Mouse (Mus musculus): ENCODE measurements around the gene Nr2e1. TPM values are rescaled to one million over a fixed set of nuclear protein-coding genes. Genes with fewer than 3 reads are reported as not detected.

Gene Nr2e1
- polyA plus RNA-seq (2015; fragmentation: Nextera tagmentation; extraction: Ambion mirVana) = not detected in 2 replicates

GRCm38 (mm10) chr10:42583157-42583872 is at the start of gene Nr2e1, which contains the start of gene Ostm1:
Gene Nr2e1, minus strand, starts transcription at chr10:42583632.
Gene Ostm1, plus strand, starts transcription at chr10:42583822.
- WGBS (ENCODE audit: insufficient replicate concordance) = under 1% methylated on average over 43 of the region's 43 CpGs
- DNase-seq = no peak
- Histone ChIP-seq H3K4me2 (ENCODE audit: low read depth, low read length) (0 out of 2 replicates have a peak within 1 kb of the TSS, but pooled peaks have one; percentile 9), H3K27me3 (ENCODE audit: insufficient read depth, low read length) (peaks cover 99% of the 10 kb centered on the region), H3K36me3 (replicated peaks; ENCODE audit: insufficient read depth, low read length) (no peaks in the 10 kb centered on the region), H3K4me3 (ENCODE audit: low read depth, low read length) (peak within 1 kb of the TSS; percentile 20), H3K4me1 (ENCODE audit: insufficient read depth) (peaks cover 7% of the 10 kb centered on the region), H3K9me3 (ENCODE audit: low read length) (no peaks in the 10 kb centered on the region), H3K9ac (replicated peaks) (no peak within 1 kb of the TSS), H3K27ac (ENCODE audit: low read depth) (no peak within 1 kb of the TSS)
- TF ChIP-seq CTCF (IDR thresholded peaks at IDR 0.05; ENCODE audit: low read depth) = no peak
- no peak for ATAC-seq

GRCm38 (mm10) chr10:42632453-42633360 is 49.3 kb upstream of the Nr2e1 start:
- Histone ChIP-seq H3K4me3 (ENCODE audit: low read depth, low read length) (peak overlapping the region; percentile 59), H3K4me2 (ENCODE audit: low read depth, low read length) (peak overlapping the region; percentile 93), H3K9me3 (ENCODE audit: low read length) (no peaks in the 10 kb centered on the region), H3K4me1 (ENCODE audit: insufficient read depth) (peaks cover 13% of the 10 kb centered on the region), H3K36me3 (replicated peaks; ENCODE audit: insufficient read depth, low read length) (no peaks in the 10 kb centered on the region), H3K27ac (ENCODE audit: low read depth) (no peak overlapping the region), H3K9ac (replicated peaks) (peak overlapping the region; percentile 31; the same call in 1 of the 2 replicates), H3K27me3 (ENCODE audit: insufficient read depth, low read length) (peaks cover 95% of the 10 kb centered on the region)
- no peak for TF ChIP-seq EP300 (IDR thresholded peaks at IDR 0.05; ENCODE audit: low read depth)
- no peak for TF ChIP-seq CTCF (IDR thresholded peaks at IDR 0.05; ENCODE audit: low read depth)
- ATAC-seq = no peak
- no peak for DNase-seq
- WGBS (ENCODE audit: insufficient replicate concordance) = under 1% methylated on average over 39 of the region's 39 CpGs

GRCm38 (mm10) chr10:42631754-42632452 is 48.5 kb upstream of the Nr2e1 start:
- Histone ChIP-seq H3K4me2 (ENCODE audit: low read depth, low read length) (peak overlapping the region; percentile 93), H3K9ac (replicated peaks) (no peak overlapping the region), H3K27ac (ENCODE audit: low read depth) (no peak overlapping the region), H3K4me1 (ENCODE audit: insufficient read depth) (peaks cover 11% of the 10 kb centered on the region), H3K4me3 (ENCODE audit: low read depth, low read length) (peak overlapping the region; percentile 59), H3K36me3 (replicated peaks; ENCODE audit: insufficient read depth, low read length) (no peaks in the 10 kb centered on the region), H3K9me3 (ENCODE audit: low read length) (no peaks in the 10 kb centered on the region), H3K27me3 (ENCODE audit: insufficient read depth, low read length) (peaks cover 89% of the 10 kb centered on the region)
- DNase-seq = no peak
- TF ChIP-seq EP300 (IDR thresholded peaks at IDR 0.05; ENCODE audit: low read depth) (no peak), CTCF (IDR thresholded peaks at IDR 0.05; ENCODE audit: low read depth) (no peak)
- 2% methylated on average over 37 of the region's 42 CpGs for WGBS (ENCODE audit: insufficient replicate concordance)
- no peak for ATAC-seq

- H3K9ac ChIP-seq (replicated peaks) = no peak overlapping the region
- H3K27me3 ChIP-seq (ENCODE audit: insufficient read depth, low read length) = peaks cover 84% of the 10 kb centered on the region
- DNase-seq (no peak), ATAC-seq (no peak)
- TF ChIP-seq CTCF (IDR thresholded peaks at IDR 0.05; ENCODE audit: low read depth) (no peak), EP300 (IDR thresholded peaks at IDR 0.05; ENCODE audit: low read depth) (no peak)
- 5% methylated on average over 19 of the region's 19 CpGs for WGBS (ENCODE audit: insufficient replicate concordance)
- H3K4me3 ChIP-seq (ENCODE audit: low read depth, low read length) = no peak overlapping the region
- H3K9me3 ChIP-seq (ENCODE audit: low read length) = no peaks in the 10 kb centered on the region
- no peaks in the 10 kb centered on the region for H3K36me3 ChIP-seq (replicated peaks; ENCODE audit: insufficient read depth, low read length)
- peaks cover 8% of the 10 kb centered on the region for H3K4me1 ChIP-seq (ENCODE audit: insufficient read depth)
- H3K27ac ChIP-seq (ENCODE audit: low read depth) = no peak overlapping the region
- no peak overlapping the region for H3K4me2 ChIP-seq (ENCODE audit: low read depth, low read length)
These were observed 47.3 kb upstream of the Nr2e1 start for GRCm38 (mm10) chr10:42630596-42631355.

- peaks cover 40% of the 10 kb centered on the region for H3K27me3 ChIP-seq (ENCODE audit: insufficient read depth, low read length)
- 53% methylated on average over 2 of the region's 2 CpGs for WGBS (ENCODE audit: insufficient replicate concordance)
- no peak overlapping the region for H3K4me2 ChIP-seq (ENCODE audit: low read depth, low read length)
- ATAC-seq = peak; percentile 100
- peak; percentile 56 for TF ChIP-seq EP300 (IDR thresholded peaks at IDR 0.05; ENCODE audit: low read depth)
- no peak; the same call in 1 of the 2 replicates for TF ChIP-seq CTCF (IDR thresholded peaks at IDR 0.05; ENCODE audit: low read depth)
- no peak overlapping the region for H3K27ac ChIP-seq (ENCODE audit: low read depth)
- H3K4me3 ChIP-seq (ENCODE audit: low read depth, low read length) = no peak overlapping the region
- H3K36me3 ChIP-seq (replicated peaks; ENCODE audit: insufficient read depth, low read length) = no peaks in the 10 kb centered on the region
- no peak overlapping the region for H3K9ac ChIP-seq (replicated peaks)
- DNase-seq = peak; percentile 34
- H3K4me1 ChIP-seq (ENCODE audit: insufficient read depth) = no peaks in the 10 kb centered on the region
- H3K9me3 ChIP-seq (ENCODE audit: low read length) = no peaks in the 10 kb centered on the region
These were observed 42.5 kb upstream of the Nr2e1 start for GRCm38 (mm10) chr10:42625907-42626306.

Data from liver, postnatal 0 days (tissue).